Mouse (Mus musculus): ENCODE data around the gene Rbms3. TPM values are rescaled to one million over a fixed set of nuclear protein-coding genes. Genes with fewer than 3 reads are reported as not detected.

Gene Rbms3
- polyA plus RNA-seq, 1 experiment from 2014 or later: 87.2 TPM

DNA sequence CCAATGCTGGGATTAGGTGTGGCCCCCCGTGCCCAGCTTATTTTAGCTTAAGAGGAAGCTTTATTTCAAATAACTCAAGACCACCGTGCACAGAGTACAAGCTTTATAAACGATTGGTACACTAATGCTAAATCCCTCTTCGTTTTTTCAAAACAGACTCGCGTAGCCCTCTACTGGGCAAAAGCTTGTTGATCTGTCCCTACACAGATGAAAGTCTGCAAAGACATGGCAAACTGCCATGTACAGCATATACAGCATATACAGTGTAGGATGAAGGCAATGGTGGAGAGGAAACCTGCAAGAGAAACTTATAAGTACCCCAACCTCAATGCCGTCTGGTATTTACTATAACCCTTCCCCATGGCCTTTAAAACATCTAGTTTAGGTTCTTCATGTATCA lies 46.1 kb downstream of the Rbms3 start:
- ATAC-seq (ENCODE audit: low FRiP score, low read depth): no peak
- no peaks in the 10 kb centered on the region for H3K27me3 ChIP-seq (replicated peaks)
- H3K4me3 ChIP-seq: no peak overlapping the region
- H3K27ac ChIP-seq: no peak overlapping the region
- H3K4me2 ChIP-seq (replicated peaks): no peak overlapping the region
- H3K9ac ChIP-seq: no peak overlapping the region
- H3K9me3 ChIP-seq: no peaks in the 10 kb centered on the region
- H3K36me3 ChIP-seq: no peaks in the 10 kb centered on the region
- WGBS: 74% methylated on average over 7 of the region's 7 CpGs
- no peaks in the 10 kb centered on the region for H3K4me1 ChIP-seq

DNA sequence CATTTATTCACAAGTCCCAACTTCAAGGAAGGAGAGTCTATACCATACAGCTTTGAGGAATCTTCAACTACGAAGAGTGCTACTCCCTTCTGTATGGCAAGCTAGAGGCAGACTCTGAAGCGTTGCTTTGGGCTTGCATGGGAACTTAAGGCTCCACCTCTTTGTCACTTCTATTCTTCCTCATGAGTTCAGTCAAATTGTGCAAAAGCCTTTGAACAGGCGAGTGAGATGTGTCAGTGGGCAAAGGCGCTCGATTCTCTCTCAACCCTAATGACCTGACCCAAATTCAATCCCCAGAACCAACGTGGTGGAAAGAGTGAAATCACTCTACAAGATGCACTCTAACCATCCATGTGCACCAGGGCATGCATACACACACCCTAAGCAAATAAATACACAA lies 47.1 kb downstream of the Rbms3 start:
- Histone ChIP-seq H3K4me2 (replicated peaks) (no peak overlapping the region), H3K27me3 (replicated peaks) (no peaks in the 10 kb centered on the region), H3K9me3 (no peaks in the 10 kb centered on the region), H3K36me3 (no peaks in the 10 kb centered on the region), H3K9ac (no peak overlapping the region), H3K27ac (no peak overlapping the region), H3K4me3 (no peak overlapping the region), H3K4me1 (no peaks in the 10 kb centered on the region)
- ATAC-seq (ENCODE audit: low FRiP score, low read depth): no peak
- WGBS: 80% methylated on average over 6 of the region's 6 CpGs

DNA sequence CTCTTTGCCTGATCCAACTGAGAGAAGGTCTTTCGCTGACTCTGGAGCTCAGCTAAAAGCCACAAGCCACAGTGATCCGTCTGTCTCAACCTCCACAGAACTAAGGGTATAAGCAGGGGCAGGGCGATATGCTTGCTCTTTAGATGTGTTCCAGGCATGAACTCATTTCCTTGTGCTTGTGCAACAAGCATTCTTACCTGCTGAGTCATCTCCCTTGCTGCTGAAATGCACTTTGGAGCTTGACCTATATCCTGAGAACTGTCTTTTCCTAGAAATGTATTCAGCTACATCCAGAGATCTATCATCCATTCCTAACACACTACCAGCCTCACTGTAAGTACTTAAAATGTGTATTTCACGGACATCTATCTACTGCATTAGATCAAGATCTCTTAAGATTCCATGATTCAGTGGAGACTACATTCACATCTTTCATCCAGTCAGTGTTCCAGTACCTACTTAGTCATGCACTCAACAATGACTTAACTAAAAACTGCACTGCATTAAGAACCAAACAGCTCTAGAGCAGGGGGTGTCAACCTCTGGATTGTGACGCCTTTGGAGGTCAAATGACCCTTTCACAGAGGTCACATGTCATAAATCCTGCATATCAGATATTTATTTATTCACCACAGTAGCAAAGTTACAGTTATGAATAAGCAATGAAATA lies 58.4 kb downstream of the Rbms3 start:
- H3K9me3 ChIP-seq: no peaks in the 10 kb centered on the region
- WGBS: 82% methylated on average over 5 of the region's 5 CpGs
- no peaks in the 10 kb centered on the region for H3K4me1 ChIP-seq
- no peak overlapping the region for H3K4me3 ChIP-seq
- no peaks in the 10 kb centered on the region for H3K27me3 ChIP-seq (replicated peaks)
- no peak overlapping the region for H3K27ac ChIP-seq
- no peak for ATAC-seq (ENCODE audit: low FRiP score, low read depth)
- no peak overlapping the region for H3K4me2 ChIP-seq (replicated peaks)
- H3K36me3 ChIP-seq: no peaks in the 10 kb centered on the region
- no peak overlapping the region for H3K9ac ChIP-seq

DNA sequence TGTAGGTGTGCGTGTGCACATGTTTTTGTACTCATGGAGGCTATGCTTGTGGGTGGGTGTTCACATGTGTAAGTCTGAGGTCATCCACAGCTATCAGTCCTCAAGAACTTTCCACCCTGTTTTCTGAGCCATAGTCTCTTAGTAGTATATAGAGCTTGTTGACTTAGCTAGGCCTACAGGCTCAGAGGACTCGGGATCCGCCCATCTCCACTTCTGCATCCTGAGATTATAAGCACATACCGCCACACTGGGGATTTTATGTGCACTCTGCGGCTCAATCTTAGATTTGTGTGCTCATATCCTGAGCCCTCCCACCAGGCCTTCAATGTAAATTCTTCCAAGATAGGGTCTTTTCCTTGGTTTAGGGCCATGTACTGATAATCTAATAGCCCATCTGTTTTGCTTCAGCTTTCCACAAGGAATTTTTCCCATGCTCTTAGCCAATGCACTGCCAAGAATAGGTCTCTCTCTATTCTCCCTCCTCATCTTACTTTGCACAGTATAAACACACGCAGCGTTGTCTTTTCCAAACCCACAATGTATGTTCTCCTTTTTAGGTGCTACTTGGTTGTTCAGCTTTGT lies 59.4 kb downstream of the Rbms3 start:
- WGBS: 95% methylated on average over 7 of the region's 7 CpGs
- Histone ChIP-seq H3K4me1 (no peaks in the 10 kb centered on the region), H3K27ac (no peak overlapping the region), H3K4me3 (no peak overlapping the region), H3K9me3 (no peaks in the 10 kb centered on the region), H3K4me2 (replicated peaks) (no peak overlapping the region), H3K9ac (no peak overlapping the region), H3K36me3 (no peaks in the 10 kb centered on the region), H3K27me3 (replicated peaks) (no peaks in the 10 kb centered on the region)
- no peak for ATAC-seq (ENCODE audit: low FRiP score, low read depth)

DNA sequence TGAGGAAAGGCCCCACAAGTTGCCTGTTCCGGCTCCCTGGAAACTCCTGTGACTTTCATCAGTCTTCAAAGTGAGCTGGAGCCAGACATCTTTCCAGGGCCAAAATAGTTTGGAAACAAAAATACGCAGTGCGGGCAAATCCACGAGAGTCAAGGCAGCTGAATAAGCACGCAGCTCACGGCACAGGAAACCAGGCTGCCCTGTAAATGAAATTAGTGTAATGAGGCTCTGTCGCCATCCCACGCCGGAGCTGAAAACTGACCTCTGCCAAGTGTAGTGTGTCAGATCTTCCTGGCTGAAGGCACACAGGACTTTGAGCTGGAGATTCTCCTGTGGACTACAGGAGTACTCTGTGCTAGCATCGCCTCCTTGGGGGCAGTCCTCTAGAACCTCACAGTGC lies 63.4 kb downstream of the Rbms3 start:
- no peaks in the 10 kb centered on the region for H3K9me3 ChIP-seq
- no peak overlapping the region for H3K9ac ChIP-seq
- H3K27ac ChIP-seq: no peak overlapping the region
- H3K4me3 ChIP-seq: no peak overlapping the region
- 79% methylated on average over 10 of the region's 10 CpGs for WGBS
- no peaks in the 10 kb centered on the region for H3K27me3 ChIP-seq (replicated peaks)
- no peak overlapping the region for H3K4me2 ChIP-seq (replicated peaks)
- no peak for ATAC-seq (ENCODE audit: low FRiP score, low read depth)
- no peaks in the 10 kb centered on the region for H3K36me3 ChIP-seq
- no peaks in the 10 kb centered on the region for H3K4me1 ChIP-seq

DNA sequence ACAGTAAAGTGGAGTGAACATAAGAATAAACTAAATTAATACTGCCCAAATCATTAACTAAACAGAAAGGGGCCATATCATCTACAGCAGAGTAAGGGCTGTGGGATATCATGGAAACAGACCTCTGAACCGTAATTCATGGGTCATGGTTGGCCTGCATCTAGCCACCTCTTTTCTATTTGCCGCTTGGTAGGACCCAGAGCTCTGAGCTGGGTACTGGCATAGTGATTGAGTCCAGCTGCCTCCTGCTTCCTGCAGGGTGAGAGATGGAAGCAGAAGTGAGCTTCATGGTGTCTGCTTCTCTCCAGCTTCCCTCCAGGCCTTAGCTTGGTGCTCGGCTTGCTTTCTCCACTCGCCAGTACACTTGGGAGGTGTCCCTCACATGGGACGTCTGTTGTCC lies 71.2 kb downstream of the Rbms3 start:
- Histone ChIP-seq H3K27ac (no peak overlapping the region), H3K4me2 (replicated peaks) (no peak overlapping the region), H3K9ac (no peak overlapping the region), H3K9me3 (no peaks in the 10 kb centered on the region), H3K36me3 (no peaks in the 10 kb centered on the region), H3K27me3 (replicated peaks) (no peaks in the 10 kb centered on the region), H3K4me1 (no peaks in the 10 kb centered on the region), H3K4me3 (no peak overlapping the region)
- 88% methylated on average over 5 of the region's 5 CpGs for WGBS
- no peak for ATAC-seq (ENCODE audit: low FRiP score, low read depth)

DNA sequence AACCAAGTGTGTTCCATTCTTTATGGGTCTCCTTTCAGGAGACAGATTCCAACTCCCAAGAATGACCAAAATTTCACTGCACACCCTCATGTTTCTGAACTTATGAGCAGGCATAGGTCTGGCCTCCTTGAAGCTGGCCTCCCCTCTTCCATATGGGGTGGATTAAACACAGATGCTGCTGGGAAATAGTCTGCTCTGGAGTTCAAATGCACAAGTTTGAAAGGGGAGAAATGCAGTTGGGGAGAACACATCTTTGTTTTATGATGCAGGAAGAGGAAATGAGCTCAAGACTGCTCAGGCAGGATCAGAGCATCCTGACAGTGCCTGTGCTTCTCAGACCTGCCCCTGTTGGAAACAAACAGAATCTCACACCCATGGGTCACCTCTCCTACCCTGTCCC lies 75.4 kb downstream of the Rbms3 start:
- H3K27ac ChIP-seq: no peak overlapping the region
- no peak for ATAC-seq (ENCODE audit: low FRiP score, low read depth)
- H3K9ac ChIP-seq: no peak overlapping the region

DNA sequence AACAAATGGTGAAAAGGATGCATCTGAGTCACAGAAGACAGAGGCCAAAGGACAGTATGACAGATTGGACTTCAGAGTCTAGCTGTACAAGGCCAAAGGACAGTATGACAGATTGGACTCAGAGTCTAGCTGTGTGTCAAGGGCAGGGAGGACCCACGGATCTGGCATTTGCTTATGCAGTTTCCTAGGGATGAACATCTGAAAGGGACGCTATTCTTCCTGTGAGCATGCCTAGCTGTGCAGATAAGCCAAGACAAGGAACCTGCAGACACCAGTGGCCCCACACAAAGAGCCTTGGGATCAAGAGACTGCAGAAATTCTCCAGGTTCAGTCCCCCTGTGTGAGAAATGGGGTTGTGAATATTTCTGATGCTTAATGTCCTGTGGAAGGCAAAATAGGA lies 100.4 kb downstream of the Rbms3 start:
- 75% methylated on average over 2 of the region's 2 CpGs for WGBS
- no peak overlapping the region for H3K27ac ChIP-seq
- H3K9ac ChIP-seq: no peak overlapping the region
- no peaks in the 10 kb centered on the region for H3K4me1 ChIP-seq
- no peaks in the 10 kb centered on the region for H3K36me3 ChIP-seq
- H3K4me3 ChIP-seq: no peak overlapping the region
- H3K27me3 ChIP-seq (replicated peaks): no peaks in the 10 kb centered on the region
- no peak for ATAC-seq (ENCODE audit: low FRiP score, low read depth)
- no peak overlapping the region for H3K4me2 ChIP-seq (replicated peaks)
- no peaks in the 10 kb centered on the region for H3K9me3 ChIP-seq

More for the DNA sequence above, 75.4 kb downstream of the Rbms3 start:
- Histone ChIP-seq H3K36me3 (no peaks in the 10 kb centered on the region), H3K4me3 (no peak overlapping the region), H3K4me2 (replicated peaks) (no peak overlapping the region), H3K4me1 (no peaks in the 10 kb centered on the region), H3K27me3 (replicated peaks) (no peaks in the 10 kb centered on the region), H3K9me3 (no peaks in the 10 kb centered on the region)

DNA sequence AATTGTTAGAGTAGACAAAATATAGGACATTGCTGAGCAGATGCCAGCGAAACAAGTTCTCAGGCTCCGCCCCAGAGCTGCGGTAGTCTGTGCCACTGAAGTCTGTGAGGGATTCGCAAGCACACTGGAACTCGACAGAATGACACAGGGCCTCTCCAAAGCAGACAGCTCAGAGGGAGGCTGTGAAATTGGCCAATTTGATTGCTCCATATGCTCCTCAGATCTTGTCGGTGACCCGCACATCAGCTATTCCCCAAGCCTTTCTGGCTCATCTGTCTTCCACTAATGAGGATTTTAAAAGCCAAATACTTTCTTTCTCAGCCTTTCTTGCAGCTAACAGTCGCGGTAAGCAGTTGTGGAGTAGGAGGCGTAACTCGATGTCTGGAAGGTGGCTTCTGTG lies 120.8 kb downstream of the Rbms3 start:
- Histone ChIP-seq H3K36me3 (no peaks in the 10 kb centered on the region), H3K4me3 (no peak overlapping the region), H3K9me3 (no peaks in the 10 kb centered on the region), H3K9ac (no peak overlapping the region), H3K27me3 (replicated peaks) (no peaks in the 10 kb centered on the region), H3K4me1 (no peaks in the 10 kb centered on the region), H3K27ac (no peak overlapping the region), H3K4me2 (replicated peaks) (no peak overlapping the region)
- ATAC-seq (ENCODE audit: low FRiP score, low read depth): no peak
- WGBS: 59% methylated on average over 11 of the region's 11 CpGs

DNA sequence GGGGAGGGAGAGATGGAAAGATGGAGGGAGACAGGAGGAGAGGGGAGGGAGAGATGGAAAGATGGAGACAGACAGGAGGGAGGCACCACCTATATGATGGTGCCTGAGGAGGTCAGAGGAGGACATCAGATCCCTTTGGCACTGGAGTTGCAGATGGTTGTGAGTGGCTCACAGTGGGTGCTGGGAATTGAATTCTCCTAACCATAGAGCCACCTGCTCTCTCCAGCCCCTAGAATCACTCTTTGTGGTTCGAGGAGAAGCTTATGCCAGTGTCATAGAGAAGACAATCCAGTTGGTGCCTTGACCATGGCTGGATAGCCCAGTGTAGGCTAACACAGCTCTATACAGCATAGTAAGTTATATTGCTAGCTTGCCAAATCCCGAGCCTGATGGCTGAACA lies 137.8 kb downstream of the Rbms3 start:
- H3K27me3 ChIP-seq (replicated peaks): no peaks in the 10 kb centered on the region
- H3K9ac ChIP-seq: no peak overlapping the region
- WGBS: 81% methylated on average over 2 of the region's 2 CpGs
- no peaks in the 10 kb centered on the region for H3K36me3 ChIP-seq
- H3K27ac ChIP-seq: no peak overlapping the region
- no peaks in the 10 kb centered on the region for H3K9me3 ChIP-seq
- no peak overlapping the region for H3K4me2 ChIP-seq (replicated peaks)
- no peaks in the 10 kb centered on the region for H3K4me1 ChIP-seq
- ATAC-seq (ENCODE audit: low FRiP score, low read depth): no peak
- no peak overlapping the region for H3K4me3 ChIP-seq

DNA sequence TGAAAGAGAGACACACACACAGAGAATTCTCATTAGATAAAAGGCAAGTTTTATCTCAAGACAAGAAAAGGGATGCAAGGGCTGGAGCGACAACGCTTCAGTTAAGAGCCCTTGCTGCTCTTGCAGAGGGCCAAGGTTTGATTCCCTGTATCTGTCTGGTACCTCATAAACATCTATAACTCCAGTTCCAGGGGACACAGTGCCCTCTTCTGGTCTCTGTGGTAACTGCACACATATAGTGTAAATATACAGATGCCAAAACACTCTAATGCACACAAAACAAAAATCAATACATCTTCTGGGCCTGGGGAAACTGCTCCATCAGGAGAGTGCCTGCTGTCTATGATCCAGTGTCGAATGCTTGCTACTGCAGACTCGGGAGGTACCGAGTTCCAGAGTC lies 145.3 kb downstream of the Rbms3 start:
- Histone ChIP-seq H3K4me3 (no peak overlapping the region), H3K4me2 (replicated peaks) (no peak overlapping the region), H3K9me3 (no peaks in the 10 kb centered on the region), H3K9ac (no peak overlapping the region), H3K27me3 (replicated peaks) (no peaks in the 10 kb centered on the region), H3K36me3 (no peaks in the 10 kb centered on the region), H3K4me1 (no peaks in the 10 kb centered on the region), H3K27ac (no peak overlapping the region)
- ATAC-seq (ENCODE audit: low FRiP score, low read depth): no peak
- WGBS: 98% methylated on average over 5 of the region's 5 CpGs

DNA sequence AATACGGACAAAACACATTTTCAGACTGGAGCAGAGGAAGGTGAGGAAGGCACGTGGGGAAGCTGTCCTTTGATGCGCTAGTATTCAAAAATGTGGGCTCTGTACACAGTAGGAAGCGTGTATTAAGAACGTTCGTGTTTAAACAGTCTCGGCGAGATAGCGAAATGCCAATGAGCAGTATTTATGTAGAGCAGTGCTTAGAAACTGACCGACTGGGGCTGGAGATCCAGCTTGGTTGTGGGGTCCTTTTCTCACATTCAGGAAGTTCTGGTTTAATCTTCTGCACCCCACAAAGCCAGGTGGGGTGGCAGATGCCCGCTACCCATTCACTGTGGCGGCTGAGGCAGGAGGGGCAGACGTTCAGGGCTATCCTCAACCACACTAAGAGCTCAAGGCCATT lies 153.0 kb downstream of the Rbms3 start:
- no peak for ATAC-seq (ENCODE audit: low FRiP score, low read depth)
- Histone ChIP-seq H3K27ac (no peak overlapping the region), H3K9ac (no peak overlapping the region), H3K27me3 (replicated peaks) (no peaks in the 10 kb centered on the region), H3K4me3 (no peak overlapping the region), H3K4me1 (no peaks in the 10 kb centered on the region), H3K9me3 (no peaks in the 10 kb centered on the region), H3K36me3 (no peaks in the 10 kb centered on the region), H3K4me2 (replicated peaks) (no peak overlapping the region)
- WGBS: 88% methylated on average over 13 of the region's 13 CpGs

DNA sequence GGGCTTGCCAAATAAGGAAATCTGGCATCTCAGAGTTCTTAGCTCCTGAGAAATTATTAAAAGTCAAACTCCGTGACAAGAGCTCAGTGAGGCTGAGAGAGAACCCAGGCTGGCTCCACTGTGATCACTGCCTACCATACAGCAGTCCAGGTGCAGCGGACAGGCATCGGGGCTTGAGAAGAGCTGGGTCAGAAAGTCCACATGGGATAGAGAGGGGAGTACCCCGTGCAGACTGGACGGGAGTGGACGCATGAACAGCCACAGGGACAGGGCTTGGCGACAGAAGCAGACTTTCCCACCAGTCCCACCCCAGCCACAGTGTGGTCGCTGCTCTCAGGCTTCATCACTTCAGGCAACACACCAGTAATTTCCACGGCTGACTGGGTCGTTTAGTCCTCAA lies 176.9 kb downstream of the Rbms3 start:
- no peaks in the 10 kb centered on the region for H3K27me3 ChIP-seq (replicated peaks)
- no peak overlapping the region for H3K9ac ChIP-seq
- whole genome bisulfite sequencing: 73% methylated on average over 10 of the region's 10 CpGs
- ATAC-seq (ENCODE audit: low FRiP score, low read depth): no peak
- H3K27ac ChIP-seq: no peak overlapping the region
- H3K36me3 ChIP-seq: no peaks in the 10 kb centered on the region
- H3K4me1 ChIP-seq: no peaks in the 10 kb centered on the region
- no peak overlapping the region for H3K4me2 ChIP-seq (replicated peaks)
- H3K9me3 ChIP-seq: no peaks in the 10 kb centered on the region
- H3K4me3 ChIP-seq: no peak overlapping the region
